8 mouse cellular contexts compared by ENCODE assay signal in the genomic region with DNA sequence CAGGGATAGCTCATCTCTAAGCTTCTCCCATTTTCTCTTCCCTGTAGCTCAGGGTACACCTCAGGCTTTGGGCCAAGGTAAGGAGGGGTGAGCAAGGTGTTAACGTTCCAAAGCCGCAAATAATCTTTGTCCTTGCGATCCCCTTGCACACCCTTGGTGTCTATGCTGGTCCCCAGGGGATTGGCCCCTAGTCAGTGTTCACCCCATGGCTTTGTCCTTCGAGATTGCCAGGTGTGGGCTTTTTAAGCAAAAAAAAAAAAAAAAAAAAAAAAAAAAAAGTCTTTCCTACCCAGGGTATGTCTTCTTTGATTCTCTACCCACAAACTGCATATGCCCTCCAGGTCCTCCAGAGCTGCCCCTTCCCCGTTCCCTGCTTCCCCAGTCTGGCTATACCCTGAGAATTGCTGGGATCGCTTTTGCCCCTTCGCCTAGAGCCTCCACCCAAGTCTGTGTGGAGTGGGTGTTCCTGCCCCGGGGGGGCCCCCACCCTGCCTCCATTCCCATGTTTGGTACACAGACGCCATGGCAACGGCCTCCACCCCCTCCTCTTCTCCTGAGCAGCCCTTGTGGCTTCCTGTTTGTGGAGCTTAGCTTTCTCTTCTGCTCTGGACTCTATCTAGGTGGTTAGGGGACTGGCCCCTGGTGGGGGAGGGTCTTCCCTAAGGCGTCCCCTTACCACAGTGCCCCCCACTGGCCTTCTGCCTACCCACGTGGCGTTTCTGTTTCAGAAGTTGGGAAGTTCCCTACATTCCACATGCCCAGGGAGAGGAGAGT. TPM values are rescaled to one million over a fixed set of nuclear protein-coding genes. Genes with fewer than 3 reads are reported as not detected.
A peak's percentile ranks its signal among the peaks of the same experiment; 100 is the strongest.
DNase-seq lines count a peak whose midpoint lies in the region; ATAC-seq and TF ChIP-seq lines count a peak whose summit lies in the region.

No protein-coding gene starts in this region.

- peaks cover 81% of the 10 kb centered on the region for H3K4me1 ChIP-seq in E14TG2a.4 (replicated peaks; ENCODE audit: low read depth, low read length)
- H3K4me1 ChIP-seq in bone marrow, adult 2 months (ENCODE audit: control insufficient read depth, insufficient read depth, low read length) = peaks cover 4% of the 10 kb centered on the region; the same call in 1 of the 2 replicates
- H3K4me1 ChIP-seq in intestine, embryonic 14.5 days (replicated peaks; ENCODE audit: control insufficient read depth, insufficient read depth, low read length) = peaks cover 34% of the 10 kb centered on the region
- H3K4me1 ChIP-seq in liver, embryonic 16.5 days (ENCODE audit: control insufficient read depth, low read depth, low read length) = peaks cover 27% of the 10 kb centered on the region

- H3K4me2 ChIP-seq in intestine, embryonic 14.5 days (ENCODE audit: low read length) = peak overlapping the region; percentile 59
- peak overlapping the region; percentile 64 for H3K4me2 ChIP-seq in liver, embryonic 16.5 days (ENCODE audit: low read depth, low read length)

- 0 out of 2 replicates have a peak, but pooled peaks have one; percentile 6 for TF ChIP-seq POLR2A in bone marrow, adult 2 months (IDR thresholded peaks at IDR 0.05; ENCODE audit: borderline replicate concordance, control insufficient read depth, low read depth, low read length)

- peaks cover 38% of the 10 kb centered on the region for H3K36me3 ChIP-seq in E14TG2a.4 (ENCODE audit: insufficient read depth, low read length)
- H3K36me3 ChIP-seq in intestine, embryonic 14.5 days (ENCODE audit: control insufficient read depth, insufficient read depth, low read length) = peaks cover 36% of the 10 kb centered on the region
- H3K36me3 ChIP-seq in liver, embryonic 16.5 days (ENCODE audit: control insufficient read depth, insufficient read depth) = peaks cover 6% of the 10 kb centered on the region

- H3K27me3 ChIP-seq in E14TG2a.4 (ENCODE audit: insufficient read depth, low read length) = peaks cover 12% of the 10 kb centered on the region
- no peaks in the 10 kb centered on the region for H3K27me3 ChIP-seq in intestine, embryonic 14.5 days (replicated peaks; ENCODE audit: control insufficient read depth, insufficient read depth, low read length)
- peaks cover 4% of the 10 kb centered on the region for H3K27me3 ChIP-seq in liver, embryonic 16.5 days (ENCODE audit: control insufficient read depth, insufficient read depth, low read depth, low read length)

- peak overlapping the region; percentile 87 for H3K4me3 ChIP-seq in E14TG2a.4 (replicated peaks; ENCODE audit: low read length)
- peak overlapping the region; percentile 98 for H3K4me3 ChIP-seq in bone marrow, adult 2 months (replicated peaks; ENCODE audit: control insufficient read depth, low read depth, low read length)
- H3K4me3 ChIP-seq in intestine, embryonic 14.5 days (ENCODE audit: low read depth, low read length) = peak overlapping the region; percentile 67
- H3K4me3 ChIP-seq in liver, embryonic 16.5 days (ENCODE audit: low read depth, low read length) = peak overlapping the region; percentile 67

- 0% methylated on average over 13 of the region's 13 CpGs for WGBS in bone marrow, adult 2 months
- 22% methylated on average over 13 of the region's 13 CpGs for WGBS in intestine, embryonic 14.5 days
- 1% methylated on average over 13 of the region's 13 CpGs for WGBS in liver, embryonic 16.5 days (ENCODE audit: insufficient replicate concordance)

- H3K27ac ChIP-seq in bone marrow, adult 2 months (ENCODE audit: control insufficient read depth, insufficient read depth, low read depth, low read length, poor library complexity) = peak overlapping the region; percentile 73
- peak overlapping the region; percentile 68 for H3K27ac ChIP-seq in intestine, embryonic 14.5 days (ENCODE audit: low read depth)
- H3K27ac ChIP-seq in liver, embryonic 16.5 days (ENCODE audit: low read length) = peak overlapping the region; percentile 77

- intact Hi-C loops in gastrocnemius, postnatal 36 days (cut with DNase I) = no loop called here

- no peak for TF ChIP-seq CTCF in E14TG2a.4 (conservative IDR thresholded peaks at IDR 0.05; ENCODE audit: low read length)
- no peak for TF ChIP-seq CTCF in bone marrow, adult 2 months (IDR thresholded peaks at IDR 0.05; ENCODE audit: control insufficient read depth, insufficient read depth, low read length)

- H3K9me3 ChIP-seq in E14TG2a.4 (ENCODE audit: low read length) = no peaks in the 10 kb centered on the region
- H3K9me3 ChIP-seq in intestine, embryonic 14.5 days (ENCODE audit: control insufficient read depth, low read length) = no peaks in the 10 kb centered on the region
- H3K9me3 ChIP-seq in liver, embryonic 16.5 days (replicated peaks; ENCODE audit: control insufficient read depth, low read length) = no peaks in the 10 kb centered on the region

- H3K9ac ChIP-seq in intestine, embryonic 14.5 days (ENCODE audit: low read length) = peak overlapping the region; percentile 76
- H3K9ac ChIP-seq in liver, embryonic 16.5 days (ENCODE audit: low read depth, low read length) = peak overlapping the region; percentile 60

- peak; percentile 63 to 69 for DNase-seq in gastrocnemius, postnatal 36 days
- peak; percentile 74 for DNase-seq in intestine, embryonic 14.5 days (ENCODE audit: low spot score)
- peak; percentile 56 for DNase-seq in neural tube, embryonic 10.5 days (ENCODE audit: extremely low spot score, low spot score)
- DNase-seq in urinary bladder, postnatal 36 days (ENCODE audit: low spot score in 2 of 2) = peak; percentile 65 to 79
- no peak for DNase-seq in cerebellum, adult 8-10 months

- no peak for ATAC-seq in intestine, embryonic 14.5 days (replicated peaks; ENCODE audit: low FRiP score, low TSS enrichment, low read depth)
- ATAC-seq in liver, embryonic 16.5 days (ENCODE audit: low read depth) = peak; percentile 14; the same call in 1 of the 2 replicates

RNA-seq across cellular contexts. Expression of gene Tagln2, which starts 1.7 kb away (rescaled TPM):
- polyA plus RNA-seq in bone marrow, adult 2 months (2011; ENCODE audit: insufficient read depth, insufficient read length, low replicate concordance, missing spikeins) = 66.2 and 153 TPM in 2 replicates
- total RNA-seq in gastrocnemius, postnatal 36 days (2021) = 10 to 100 TPM; 20.4 to 23.5 TPM
- 241 TPM in 2 replicates for polyA plus RNA-seq in intestine, embryonic 14.5 days (2014; fragmentation: Nextera tagmentation; extraction: Ambion mirVana)
- polyA plus RNA-seq in liver, embryonic 16.5 days (2015; fragmentation: Nextera tagmentation; extraction: Ambion mirVana) = 112 and 113 TPM in 2 replicates

RNA-seq across cellular contexts. Expression of gene Cfap45, which starts 19.0 kb away (rescaled TPM):
- 0.47 and 5.2 TPM in 2 replicates for polyA plus RNA-seq in bone marrow, adult 2 months (2011; ENCODE audit: insufficient read depth, insufficient read length, low replicate concordance, missing spikeins)
- under 1 TPM in 1 of 2 experiments, not detected in 1; 0.33 TPM for total RNA-seq in gastrocnemius, postnatal 36 days (2021)
- polyA plus RNA-seq in intestine, embryonic 14.5 days (2014; fragmentation: Nextera tagmentation; extraction: Ambion mirVana) = 1.1 and 1.9 TPM in 2 replicates
- 0.21 and 0.40 TPM in 2 replicates for polyA plus RNA-seq in liver, embryonic 16.5 days (2015; fragmentation: Nextera tagmentation; extraction: Ambion mirVana)

RNA-seq across cellular contexts. Expression of gene Igsf9, which starts 20.0 kb away (rescaled TPM):
- 3.1 and 3.7 TPM in 2 replicates for polyA plus RNA-seq in bone marrow, adult 2 months (2011; ENCODE audit: insufficient read depth, insufficient read length, low replicate concordance, missing spikeins)
- under 1 TPM; 0.36 to 0.59 TPM for total RNA-seq in gastrocnemius, postnatal 36 days (2021)
- 40.9 and 44.3 TPM in 2 replicates for polyA plus RNA-seq in intestine, embryonic 14.5 days (2014; fragmentation: Nextera tagmentation; extraction: Ambion mirVana)
- polyA plus RNA-seq in liver, embryonic 16.5 days (2015; fragmentation: Nextera tagmentation; extraction: Ambion mirVana) = 0.81 and 2.5 TPM in 2 replicates

RNA-seq across cellular contexts. Expression of gene Slamf9, which starts 26.4 kb away (rescaled TPM):
- 1.7 and 5.4 TPM in 2 replicates for polyA plus RNA-seq in bone marrow, adult 2 months (2011; ENCODE audit: insufficient read depth, insufficient read length, low replicate concordance, missing spikeins)
- total RNA-seq in gastrocnemius, postnatal 36 days (2021) = under 1 TPM; 0.20 to 0.33 TPM
- polyA plus RNA-seq in intestine, embryonic 14.5 days (2014; fragmentation: Nextera tagmentation; extraction: Ambion mirVana) = 1.8 and 2.0 TPM in 2 replicates
- polyA plus RNA-seq in liver, embryonic 16.5 days (2015; fragmentation: Nextera tagmentation; extraction: Ambion mirVana) = 1.0 and 1.1 TPM in 2 replicates

RNA-seq across cellular contexts. Expression of gene Vsig8, which starts 54.2 kb away (rescaled TPM):
- not detected in 2 replicates for polyA plus RNA-seq in bone marrow, adult 2 months (2011; ENCODE audit: insufficient read depth, insufficient read length, low replicate concordance, missing spikeins)
- total RNA-seq in gastrocnemius, postnatal 36 days (2021) = not detected
- polyA plus RNA-seq in intestine, embryonic 14.5 days (2014; fragmentation: Nextera tagmentation; extraction: Ambion mirVana) = 0.27 and 0.35 TPM in 2 replicates
- polyA plus RNA-seq in liver, embryonic 16.5 days (2015; fragmentation: Nextera tagmentation; extraction: Ambion mirVana) = 0.05 TPM in 1 of 2 replicates, not detected in the other
